Mouse (Mus musculus): ENCODE measurements at regions not wholly inside any gene's neighbourhood (a gene's known extent, or its start where the extent isn't known, plus 50 kb on each side); places are given as distances from the start of the nearest gene placed in this dataset.

- no peak for DNase-seq (ENCODE audit: low read depth, low spot score)
- TF ChIP-seq CTCF (IDR thresholded peaks at IDR 0.05) = no peak
- in situ Hi-C loops (cut with MboI; ENCODE audit: low pct_unique_long_range_greater_than_20kb) = no loop called here
- ChIA-PET POLR2A (no interaction called here), CTCF (interaction anchor here (0.9 kb wide), 1 partner anchor 10 kb away, joined by 3 read pairs; no protein-coding TSS in a partner anchor)
- ATAC-seq = no peak
- H3K27me3 ChIP-seq = no peaks in the 10 kb centered on the region
Observed at GRCm38 (mm10) chr15:64590092-64590881, 227.2 kb upstream of the Gm21798 start.

- TF ChIP-seq CTCF (IDR thresholded peaks at IDR 0.05) = no peak
- H3K27me3 ChIP-seq = no peaks in the 10 kb centered on the region
- peak; percentile 87 for DNase-seq (ENCODE audit: low read depth, low spot score)
- peak; percentile 96 for ATAC-seq
- ChIA-PET CTCF (interaction anchor here (1.2 to 1.5 kb wide), 2 partner anchors 13 to 250 kb away, joined by 3 read pairs; no protein-coding TSS in a partner anchor), POLR2A (no interaction called here)
- in situ Hi-C loops (cut with MboI; ENCODE audit: low pct_unique_long_range_greater_than_20kb) = loop anchor here (5.0 kb wide), 1 partner anchor 51 kb away; no protein-coding TSS in a partner anchor
Observed at GRCm38 (mm10) chr15:64613503-64613902, 204.0 kb upstream of the Gm21798 start.

- ChIA-PET CTCF (no interaction called here), POLR2A (no interaction called here)
- in situ Hi-C loops (cut with MboI; ENCODE audit: low pct_unique_long_range_greater_than_20kb) = loop anchor here (5.0 kb wide), 1 partner anchor 321 kb away; no protein-coding TSS in a partner anchor
- no peak for ATAC-seq
- TF ChIP-seq CTCF (IDR thresholded peaks at IDR 0.05) = no peak
- DNase-seq (ENCODE audit: low read depth, low spot score) = no peak
- no peaks in the 10 kb centered on the region for H3K27me3 ChIP-seq
Observed at GRCm38 (mm10) chr15:64618471-64618870, 199.0 kb upstream of the Gm21798 start.

- ChIA-PET POLR2A (no interaction called here), CTCF (interaction anchor here (1.2 kb wide), 1 partner anchor 326 kb away, joined by 3 read pairs; no protein-coding TSS in a partner anchor)
- ATAC-seq = peak; percentile 51
- in situ Hi-C loops (cut with MboI; ENCODE audit: low pct_unique_long_range_greater_than_20kb) = loop anchor here (5.0 kb wide), 1 partner anchor 260 kb away; no protein-coding TSS in a partner anchor
- no peak for DNase-seq (ENCODE audit: low read depth, low spot score)
- TF ChIP-seq CTCF (IDR thresholded peaks at IDR 0.05) = no peak
- H3K27me3 ChIP-seq = no peaks in the 10 kb centered on the region
Observed at GRCm38 (mm10) chr15:64621876-64622275, 195.6 kb upstream of the Gm21798 start.

- peak; percentile 34 for ATAC-seq
- H3K27me3 ChIP-seq = no peaks in the 10 kb centered on the region
- ChIA-PET CTCF (interaction anchor here (0.8 to 1.9 kb wide), 3 partner anchors 12 to 326 kb away, joined by 3 to 4 read pairs (median 3); no protein-coding TSS in a partner anchor), POLR2A (no interaction called here)
- no peak for TF ChIP-seq CTCF (IDR thresholded peaks at IDR 0.05)
- DNase-seq (ENCODE audit: low read depth, low spot score) = no peak
- in situ Hi-C loops (cut with MboI; ENCODE audit: low pct_unique_long_range_greater_than_20kb) = loop anchor here (5.0 kb wide), 1 partner anchor 260 kb away; no protein-coding TSS in a partner anchor
Observed at GRCm38 (mm10) chr15:64622591-64622990, 194.9 kb upstream of the Gm21798 start.

GRCm38 (mm10) chr15:64626359-64626758 lies 191.1 kb upstream of the Gm21798 start:
- no peak for DNase-seq (ENCODE audit: low read depth, low spot score)
- TF ChIP-seq CTCF (IDR thresholded peaks at IDR 0.05) = no peak
- POLR2A ChIA-PET = interaction anchor here (1.0 kb wide), 1 partner anchor 362 kb away, joined by 4 read pairs; no protein-coding TSS in a partner anchor
- H3K27me3 ChIP-seq = no peaks in the 10 kb centered on the region
- in situ Hi-C loops (cut with MboI; ENCODE audit: low pct_unique_long_range_greater_than_20kb) = loop anchor here (5.0 kb wide), 1 partner anchor 449 kb away; no protein-coding TSS in a partner anchor
- CTCF ChIA-PET = interaction anchor here (0.9 to 1.4 kb wide), 2 partner anchors 12 to 263 kb away, joined by 3 to 6 read pairs; no protein-coding TSS in a partner anchor
- ATAC-seq = peak; percentile 42

- ATAC-seq = no peak
- POLR2A ChIA-PET = interaction anchor here (0.6 to 1.0 kb wide), 2 partner anchors 363 to 448 kb away, joined by 3 to 4 read pairs; no protein-coding TSS in a partner anchor
- in situ Hi-C loops (cut with MboI; ENCODE audit: low pct_unique_long_range_greater_than_20kb) = loop anchor here (5.0 kb wide), 1 partner anchor 450 kb away; no protein-coding TSS in a partner anchor
Observed at GRCm38 (mm10) chr15:64627258-64627657, 190.2 kb upstream of the Gm21798 start.

More at GRCm38 (mm10) chr15:64627258-64627657, 190.2 kb upstream of the Gm21798 start:
- TF ChIP-seq CTCF (IDR thresholded peaks at IDR 0.05) = peak; percentile 91
- H3K27me3 ChIP-seq = no peaks in the 10 kb centered on the region
- CTCF ChIA-PET = interaction anchor here (0.9 to 2.5 kb wide), 6 partner anchors 13 to 454 kb away, joined by 3 to 15 read pairs (median 3); no protein-coding TSS in a partner anchor
- no peak for DNase-seq (ENCODE audit: low read depth, low spot score)

All from Patski (cell line).